Mouse (Mus musculus) sigmoid colon, adult 10 weeks (tissue): ENCODE measurements around the gene Sult2a1. TPM values are rescaled to one million over a fixed set of nuclear protein-coding genes. Genes with fewer than 3 reads are reported as not detected.

Experiments
- polyA plus RNA-seq: library from polyadenylated mRNA; stranded (reverse); fragments of 350-450 nt; fragmentation: Illumina TruSeq; extraction: RNeasy Lipid Tissue Mini Kit (QIAGEN cat#74804); gene quantifications from one replicate; pipeline ENCODE4 v1.2.3, GENCODE M21; 2014; ENCODE audit warnings: low read depth, low replicate concordance

Sult2a1 gene
- not detected for polyA plus RNA-seq

GRCm38 (mm10) chr7:13837309-13837708, at the start of gene Sult2a1:
Gene Sult2a1, minus strand, starts transcription at chr7:13837409.

Other genes with a start within 250 kb of the Sult2a1 start
- not detected for gene Sult2a5, start 213.4 kb downstream of the Sult2a1 start, polyA plus RNA-seq
- not detected for gene Sult2a2, start 103.9 kb downstream of the Sult2a1 start, polyA plus RNA-seq
- not detected for gene Sult2a4, start 152.2 kb upstream of the Sult2a1 start, polyA plus RNA-seq